Mouse (Mus musculus) hindbrain, embryonic 14.5 days (tissue): ENCODE results near the gene Brd4. TPM values are rescaled to one million over a fixed set of nuclear protein-coding genes. Genes with fewer than 3 reads are reported as not detected.

Experiments used
- ATAC-seq: fragments of 200-750 bp; cut with Nextera tagmentation; 2 replicates; pipeline ENCODE4 v1.8.0; 2017; ENCODE audit warnings: moderate number of reproducible peaks, mild to moderate bottlenecking, moderate TSS enrichment, moderate library complexity; ENCODE audit not compliant: low FRiP score
- DNase-seq: peaks from one replicate; pipeline ENCODE4 v3.0.0-alpha.2; 2015; ENCODE audit warnings: low spot score
- H3K27ac ChIP-seq: fragments of 300-500 bp; sonication (generic); 2 replicates; pipeline ENCODE4 v1.5.1; 2014; ENCODE audit warnings: mild to moderate bottlenecking, moderate library complexity
- H3K27me3 ChIP-seq: fragments of 300-500 bp; sonication (generic); 2 replicates; pipeline ENCODE4 v1.6.1; 2014; ENCODE audit warnings: mild to moderate bottlenecking, low read length, mixed read lengths; ENCODE audit not compliant: control insufficient read depth, insufficient read depth
- H3K36me3 ChIP-seq: fragments of 300-500 bp; sonication (generic); replicated peaks from 2 replicates; pipeline ENCODE4 v1.6.1; 2014; ENCODE audit not compliant: control insufficient read depth, insufficient read depth
- H3K4me1 ChIP-seq: fragments of 300-500 bp; sonication (generic); replicated peaks from 2 replicates; pipeline ENCODE4 v1.6.1; 2014; ENCODE audit warnings: antibody characterized with exemption, low read length, mixed read lengths; ENCODE audit not compliant: control insufficient read depth, insufficient read depth
- H3K4me2 ChIP-seq: fragments of 300-500 bp; sonication (generic); replicated peaks from 2 replicates; pipeline ENCODE4 v1.6.1; 2014; ENCODE audit warnings: mild to moderate bottlenecking, moderate library complexity
- H3K4me3 ChIP-seq: fragments of 300-500 bp; sonication (generic); replicated peaks from 2 replicates; pipeline ENCODE4 v1.5.1; 2014; ENCODE audit warnings: mild to moderate bottlenecking, low read length
- H3K9ac ChIP-seq: fragments of 300-500 bp; sonication (generic); 2 replicates; pipeline ENCODE4 v1.6.1; 2014
- H3K9me3 ChIP-seq: fragments of 300-500 bp; sonication (generic); 2 replicates; pipeline ENCODE4 v1.6.1; 2016; ENCODE audit warnings: low read length; ENCODE audit not compliant: control insufficient read depth
- WGBS: fragments of 180-500 bp; shearing (Covaris S2); extraction: QIAGEN DNeasy Blood & Tissue Kit; methylation state at CpG from one replicate; pipeline ENCODE4 v1.1.7; 2014; 5-methylcytosine and 5-hydroxymethylcytosine counted together
- polyA plus RNA-seq: library from polyadenylated mRNA; unstranded; fragments of >200 nt; fragmentation: Nextera tagmentation; extraction: Ambion mirVana; gene quantifications from 2 replicates; pipeline ENCODE4 v1.2.1, GENCODE M21; 2014

The Brd4 gene
- polyA plus RNA-seq, 1 experiment from 2014 or later = 87.9 TPM

DNA sequence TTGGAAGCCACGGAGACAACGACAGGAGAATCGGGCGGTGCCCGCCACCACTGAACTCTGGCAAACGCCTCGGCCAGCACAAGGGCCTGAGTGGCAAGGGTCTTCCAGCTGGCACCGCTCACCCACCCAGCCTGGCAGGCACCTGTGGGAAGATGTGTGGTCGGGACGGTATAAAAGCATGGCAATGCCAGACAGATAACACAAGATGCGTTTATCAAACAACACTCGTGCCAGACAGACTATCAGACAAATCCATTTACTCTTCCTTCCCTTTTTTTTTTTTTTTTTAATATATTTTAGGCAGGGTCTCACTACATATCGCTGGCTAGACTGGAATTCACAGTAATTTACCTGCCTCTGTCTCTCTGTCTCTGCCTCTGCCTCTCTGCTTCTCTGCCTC is 125.7 kb downstream of the Brd4 start:
- no peak overlapping the region for H3K9ac ChIP-seq
- no peaks in the 10 kb centered on the region for H3K27me3 ChIP-seq
- no peak overlapping the region for H3K4me3 ChIP-seq
- WGBS = 92% methylated on average over 13 of the region's 13 CpGs
- no peaks in the 10 kb centered on the region for H3K9me3 ChIP-seq
- peaks cover 6% of the 10 kb centered on the region; the same call in 1 of the 2 replicates for H3K4me1 ChIP-seq
- ATAC-seq (no peak), DNase-seq (no peak)
- no peak overlapping the region for H3K4me2 ChIP-seq
- no peak overlapping the region for H3K27ac ChIP-seq
- H3K36me3 ChIP-seq = peaks cover 10% of the 10 kb centered on the region; the same call in 1 of the 2 replicates

DNA sequence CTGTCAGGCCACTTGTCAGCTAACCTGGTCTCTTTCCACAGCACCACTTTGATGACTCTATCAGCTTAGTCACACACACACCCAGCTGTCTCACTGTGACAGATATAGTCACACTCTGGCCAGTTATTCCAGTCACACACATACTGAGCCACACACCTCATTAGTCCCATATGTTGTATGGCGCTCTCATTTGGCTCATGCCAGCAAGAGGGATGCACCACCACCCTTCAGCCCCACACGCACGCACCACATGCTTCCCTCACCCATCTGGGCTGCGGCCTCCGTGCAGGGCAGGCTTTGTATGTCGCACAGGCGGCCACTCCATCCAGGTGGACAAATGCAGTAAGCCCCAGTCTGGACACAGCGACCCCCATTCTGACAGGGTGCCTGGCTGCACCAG is 137.8 kb downstream of the Brd4 start:
- no peak overlapping the region for H3K4me3 ChIP-seq
- H3K9ac ChIP-seq = no peak overlapping the region
- ATAC-seq = no peak
- H3K27me3 ChIP-seq = no peaks in the 10 kb centered on the region
- 88% methylated on average over 8 of the region's 8 CpGs for WGBS
- H3K9me3 ChIP-seq = no peaks in the 10 kb centered on the region
- H3K4me2 ChIP-seq = no peak overlapping the region
- H3K36me3 ChIP-seq = peaks cover 18% of the 10 kb centered on the region
- H3K4me1 ChIP-seq = peaks cover 6% of the 10 kb centered on the region
- no peak for DNase-seq
- no peak overlapping the region for H3K27ac ChIP-seq

Other genes with a start within 250 kb of the Brd4 start
- gene Rrp1b, start 248.6 kb downstream of the Brd4 start, polyA plus RNA-seq = 27.7 and 29.1 TPM in 2 replicates
- 0.59 and 0.82 TPM in 2 replicates for gene Hsf2bp, start 248.4 kb downstream of the Brd4 start, polyA plus RNA-seq
- 8.1 and 9.8 TPM in 2 replicates for gene Notch3, start 117.9 kb downstream of the Brd4 start, polyA plus RNA-seq
- 0.23 TPM in 1 of 2 replicates, not detected in the other for gene Ephx3, start 95.2 kb downstream of the Brd4 start, polyA plus RNA-seq
- 41.8 and 46.2 TPM in 2 replicates for gene Akap8, start 36.5 kb upstream of the Brd4 start, polyA plus RNA-seq
- gene Akap8l, start 65.9 kb upstream of the Brd4 start, polyA plus RNA-seq = 111 and 121 TPM in 2 replicates
- gene Wiz, start 104.7 kb upstream of the Brd4 start, polyA plus RNA-seq = 45.9 and 47.5 TPM in 2 replicates
- gene Rasal3, start 118.9 kb upstream of the Brd4 start, polyA plus RNA-seq = 0.62 and 0.80 TPM in 2 replicates
- not detected in 2 replicates for gene Pglyrp2, start 139.4 kb upstream of the Brd4 start, polyA plus RNA-seq
- gene Cyp4f39, start 168.0 kb upstream of the Brd4 start, polyA plus RNA-seq = 0.99 and 1.2 TPM in 2 replicates
- gene Cyp4f17, start 221.3 kb upstream of the Brd4 start, polyA plus RNA-seq = 6.8 and 10.5 TPM in 2 replicates